Mouse (Mus musculus): ENCODE results near the gene Aurka.
A peak's percentile ranks its signal among the peaks of the same experiment; 100 is the strongest.

The Aurka gene

GRCm38 (mm10) chr2:172370411-172371223 is at the start of gene Aurka, which contains the start of gene Cstf1:
Gene Aurka, minus strand, starts transcription at chr2:172370535.
Gene Cstf1, plus strand, starts transcription at chr2:172370681.
- peak; percentile 97 to 98 for DNase-seq

GRCm38 (mm10) chr2:172418208-172418607 is 47.9 kb upstream of the Aurka start:
- DNase-seq, result no peak

GRCm38 (mm10) chr2:172416876-172417275 is 46.5 kb upstream of the Aurka start:
- no peak for DNase-seq

- DNase-seq, result peak in 1 of 2 experiments; percentile 41
Measured at GRCm38 (mm10) chr2:172416218-172416617, 45.9 kb upstream of the Aurka start.

GRCm38 (mm10) chr2:172413894-172414293 is 43.6 kb upstream of the Aurka start:
- no peak for DNase-seq

- DNase-seq, result no peak
Measured at GRCm38 (mm10) chr2:172413273-172413672, 42.9 kb upstream of the Aurka start.

- peak; percentile 24 to 43 for DNase-seq
Measured at GRCm38 (mm10) chr2:172412454-172412853, 42.1 kb upstream of the Aurka start.

GRCm38 (mm10) chr2:172411091-172411490 is 40.8 kb upstream of the Aurka start:
- DNase-seq, result no peak

- no peak for DNase-seq
Measured at GRCm38 (mm10) chr2:172410686-172411085, 40.4 kb upstream of the Aurka start.

- DNase-seq, result no peak
Measured at GRCm38 (mm10) chr2:172407499-172407898, 37.2 kb upstream of the Aurka start.

- no peak for DNase-seq
Measured at GRCm38 (mm10) chr2:172406173-172406572, 35.8 kb upstream of the Aurka start.

GRCm38 (mm10) chr2:172405011-172405410 is 34.7 kb upstream of the Aurka start:
- DNase-seq, result no peak

GRCm38 (mm10) chr2:172404239-172404638 is 33.9 kb upstream of the Aurka start:
- no peak for DNase-seq

- DNase-seq, result no peak
Measured at GRCm38 (mm10) chr2:172401116-172401825, 30.9 kb upstream of the Aurka start.

- DNase-seq, result no peak
Measured at GRCm38 (mm10) chr2:172399901-172400300, 29.6 kb upstream of the Aurka start.

GRCm38 (mm10) chr2:172395961-172396360 is 25.6 kb upstream of the Aurka start:
- DNase-seq, result no peak

- DNase-seq, result no peak
Measured at GRCm38 (mm10) chr2:172394671-172395070, 24.3 kb upstream of the Aurka start.

GRCm38 (mm10) chr2:172394052-172394392 is 23.7 kb upstream of the Aurka start:
- no peak for DNase-seq

GRCm38 (mm10) chr2:172393391-172394051 is 23.2 kb upstream of the Aurka start, which contains the start of gene Cass4:
Gene Cass4, plus strand, starts transcription at chr2:172393794.
- DNase-seq, result peak in 1 of 2 experiments; percentile 18

GRCm38 (mm10) chr2:172392041-172392521 is 21.7 kb upstream of the Aurka start:
- DNase-seq, result no peak

- peak in 1 of 2 experiments; percentile 21 for DNase-seq
Measured at GRCm38 (mm10) chr2:172390341-172390740, 20.0 kb upstream of the Aurka start.

GRCm38 (mm10) chr2:172384715-172385114 is 14.4 kb upstream of the Aurka start:
- no peak for DNase-seq

- DNase-seq, result no peak
Measured at GRCm38 (mm10) chr2:172381898-172382297, 11.6 kb upstream of the Aurka start.

Data from kidney, postnatal 25 days (tissue).